Mouse (Mus musculus) bone marrow macrophage, adult 2 months (primary cell): Measurements from ENCODE around the gene Cd63.

Source experiments
- CTCF ChIP-seq: IDR thresholded peaks from 2 replicates; pipeline ENCODE4 v1.5.1; 2012; ENCODE audit warnings: low read depth, mild to moderate bottlenecking, low read length, moderate library complexity
- POLR2A ChIP-seq: IDR thresholded peaks from 2 replicates; pipeline ENCODE4 v1.6.1; 2012; ENCODE audit warnings: mild to moderate bottlenecking, low read depth, low read length, borderline replicate concordance

GRCm38 (mm10) chr10:128913219-128913618 lies 12.4 kb downstream of the Cd63 start:
- TF ChIP-seq POLR2A (no peak), CTCF (peak; percentile 88)
